Mouse (Mus musculus) kidney, adult 2 months (tissue): ENCODE measurements around the gene Pik3r5.

Experiments used
- CTCF ChIP-seq: fragments of 200-500 bp; conservative IDR thresholded peaks from 2 replicates; pipeline ENCODE4 v1.5.1; 2011; ENCODE audit warnings: low read depth, mild to moderate bottlenecking, control low read depth, low read length, moderate library complexity, mixed read lengths; ENCODE audit not compliant: insufficient read depth, insufficient read length
- POLR2A ChIP-seq: fragments of 200-500 bp; IDR thresholded peaks from one replicate; pipeline ENCODE4 v1.6.1; 2011; ENCODE audit warnings: low read depth, low read length, control low read depth

DNA sequence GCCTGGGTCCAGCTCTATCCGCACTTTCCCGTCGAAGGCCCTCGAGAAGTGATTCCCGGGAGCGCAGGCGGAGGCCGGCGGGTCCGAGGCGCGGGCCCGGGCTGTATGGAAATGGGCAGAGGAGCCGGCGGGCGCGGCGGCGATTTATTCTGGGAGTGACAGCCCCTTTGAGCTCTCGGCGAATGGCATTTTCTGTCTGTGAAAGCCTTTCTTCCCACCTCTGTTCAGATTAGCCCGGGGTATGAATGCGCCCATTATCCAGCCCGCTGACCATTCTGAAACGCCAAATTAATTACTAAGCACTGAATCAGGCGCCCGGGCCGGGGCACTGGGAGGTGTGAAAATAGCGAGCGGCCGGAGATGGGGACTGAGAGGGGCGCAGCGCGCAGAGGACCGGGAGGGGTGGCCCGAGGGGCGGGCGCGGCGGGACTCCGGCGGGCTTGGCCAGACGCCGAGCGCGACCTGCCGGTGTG is 32.3 kb upstream of the Pik3r5 start:
- no peak for TF ChIP-seq CTCF
- no peak for TF ChIP-seq POLR2A
